Mouse (Mus musculus): ENCODE results near the gene Ephx1.

DNA sequence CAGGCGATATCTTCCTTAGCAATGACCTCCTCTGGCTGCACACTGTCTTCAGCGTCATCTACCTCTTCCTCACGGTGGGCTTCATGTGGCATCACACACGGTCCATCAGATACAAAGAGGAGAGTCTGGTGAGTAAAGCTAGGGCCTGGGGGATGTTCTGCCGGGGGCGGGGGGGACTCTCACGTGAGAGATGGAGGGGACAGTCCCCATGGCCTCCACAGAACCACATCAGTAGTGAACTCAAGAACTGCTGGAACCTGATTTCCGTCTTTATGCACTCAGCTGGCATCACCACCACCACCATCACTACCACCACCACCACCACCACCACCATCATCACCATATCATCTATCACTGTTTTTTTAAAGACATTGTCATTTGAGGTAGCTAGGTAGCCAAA lies 64.3 kb downstream of the Ephx1 start:
- TF ChIP-seq CTCF (IDR thresholded peaks at IDR 0.05; ENCODE audit: low read depth) (no peak), EP300 (optimal IDR thresholded peaks at IDR 0.05) (no peak)
